Mouse (Mus musculus): ENCODE data around the gene Slc38a11. TPM values are rescaled to one million over a fixed set of nuclear protein-coding genes. Genes with fewer than 3 reads are reported as not detected.

Gene Slc38a11
- 1 to 10 TPM; 1.9 to 4.4 TPM for total RNA-seq (2021)
- long read RNA-seq, experiment 1, partial matches to known transcripts, result 0 of 2 reads
- long read RNA-seq, experiment 1, other reads (novel, unspliced or antisense), result 1 of 2 reads
- long read RNA-seq, experiment 2, partial matches to known transcripts, result 1 of 2 reads
- long read RNA-seq, experiment 2, other reads (novel, unspliced or antisense), result 0 of 2 reads

DNA sequence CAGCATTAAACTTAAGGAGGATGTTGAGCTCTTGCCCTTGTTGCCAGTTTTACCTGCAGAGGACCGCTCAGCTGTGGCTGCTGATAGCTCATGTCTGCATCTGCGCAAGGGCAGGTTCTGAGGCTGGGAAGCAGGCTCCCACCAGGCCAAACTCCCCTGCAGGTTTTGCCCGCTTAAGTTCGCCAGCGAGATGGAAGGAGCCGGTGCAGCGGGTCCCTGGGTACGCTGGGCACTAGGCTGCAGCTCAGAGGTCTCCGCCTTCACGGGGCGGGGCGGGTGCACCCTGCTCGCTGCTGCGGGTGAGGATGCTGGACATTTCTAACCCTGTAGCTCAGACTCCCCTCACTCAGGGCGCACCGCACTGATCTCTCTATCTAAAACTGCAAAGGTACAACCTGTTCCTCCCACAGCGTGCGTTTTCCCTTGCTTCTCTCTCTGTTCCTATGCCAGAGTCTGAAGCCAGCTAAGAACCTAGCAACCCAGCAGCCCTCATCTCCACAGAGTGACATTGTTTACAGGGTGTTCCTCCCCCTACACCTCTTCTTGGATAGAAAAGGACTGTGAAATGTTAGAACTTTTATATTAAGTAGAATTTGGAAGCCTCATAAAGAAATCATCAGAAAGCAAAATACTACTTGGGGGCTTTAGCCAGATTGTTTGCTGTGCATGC, at the start of gene Slc38a11:
Gene Slc38a11, minus strand, starts transcription at position 207 of the 670 bp plus-strand sequence.
- DNase-seq (ENCODE audit: low spot score in 2 of 2), result no peak

- DNase-seq (ENCODE audit: low spot score in 2 of 2), result no peak
These were observed 43.3 kb upstream of the Slc38a11 start for GRCm38 (mm10) chr2:65407110-65407509.

GRCm38 (mm10) chr2:65405407-65405806, 41.6 kb upstream of the Slc38a11 start:
- no peak for DNase-seq (ENCODE audit: low spot score in 2 of 2)

DNA sequence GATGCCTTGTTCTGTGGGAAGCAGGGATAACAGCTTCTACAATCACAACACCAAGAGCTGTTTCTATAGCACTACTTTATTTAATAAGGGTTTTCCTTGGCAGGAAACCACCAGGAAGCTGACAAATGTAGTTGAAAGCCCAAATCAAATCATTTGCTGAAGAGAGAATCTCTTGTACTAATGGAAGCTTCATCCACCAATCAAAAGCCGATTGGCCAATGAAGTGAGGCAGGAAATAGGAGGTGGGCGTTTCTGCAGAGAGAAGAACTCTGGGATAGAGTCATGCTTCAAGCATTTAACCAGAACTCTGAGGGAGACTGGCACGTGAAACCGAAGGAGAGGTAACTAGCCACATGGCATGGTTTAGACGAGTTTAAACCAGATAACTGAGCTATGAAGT, 38.2 kb upstream of the Slc38a11 start:
- DNase-seq (ENCODE audit: low spot score in 2 of 2), result no peak

DNA sequence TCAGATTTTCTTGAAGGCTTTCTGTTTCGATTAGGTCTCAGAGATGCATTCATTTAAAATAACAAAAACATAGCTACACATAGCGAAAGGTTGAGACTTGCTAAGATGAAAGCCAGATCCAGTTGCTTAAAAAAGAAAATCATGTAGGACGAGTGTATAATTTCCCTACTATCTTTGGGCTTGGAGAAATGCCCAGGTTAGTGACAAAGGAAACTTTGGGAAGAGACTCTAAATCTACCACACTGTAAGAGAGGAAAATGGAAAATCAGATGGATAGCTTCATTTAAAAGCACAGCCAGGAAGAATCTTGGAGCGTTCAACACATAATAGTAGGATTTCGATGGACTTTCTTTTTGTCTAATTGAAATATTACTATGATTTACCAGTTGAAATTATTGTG, 36.1 kb upstream of the Slc38a11 start:
- DNase-seq (ENCODE audit: low spot score in 2 of 2), result no peak

DNA sequence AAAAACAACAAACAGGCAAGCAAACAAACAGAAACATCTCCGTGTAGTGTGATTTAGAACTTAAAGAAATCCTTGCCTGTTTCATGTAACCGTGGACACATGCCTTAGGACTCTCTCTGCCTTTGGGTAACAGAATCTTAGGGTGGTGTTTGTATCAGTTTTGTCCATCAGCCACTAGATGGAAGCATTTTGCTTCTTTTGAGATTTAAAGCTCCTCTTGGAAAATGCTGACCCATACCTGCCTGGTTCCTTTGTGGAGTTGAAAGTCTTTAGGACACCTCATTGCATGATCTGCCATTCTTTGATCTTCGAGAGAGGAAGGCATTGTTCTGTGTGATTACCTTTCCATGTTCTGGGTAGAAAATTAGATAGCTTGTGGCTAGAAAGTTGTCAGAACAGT, 32.3 kb upstream of the Slc38a11 start:
- peak in 1 of 2 experiments; percentile 53 for DNase-seq (ENCODE audit: low spot score in 2 of 2)

GRCm38 (mm10) chr2:65393061-65393460, 29.2 kb upstream of the Slc38a11 start:
- DNase-seq (ENCODE audit: low spot score in 2 of 2), result no peak

DNA sequence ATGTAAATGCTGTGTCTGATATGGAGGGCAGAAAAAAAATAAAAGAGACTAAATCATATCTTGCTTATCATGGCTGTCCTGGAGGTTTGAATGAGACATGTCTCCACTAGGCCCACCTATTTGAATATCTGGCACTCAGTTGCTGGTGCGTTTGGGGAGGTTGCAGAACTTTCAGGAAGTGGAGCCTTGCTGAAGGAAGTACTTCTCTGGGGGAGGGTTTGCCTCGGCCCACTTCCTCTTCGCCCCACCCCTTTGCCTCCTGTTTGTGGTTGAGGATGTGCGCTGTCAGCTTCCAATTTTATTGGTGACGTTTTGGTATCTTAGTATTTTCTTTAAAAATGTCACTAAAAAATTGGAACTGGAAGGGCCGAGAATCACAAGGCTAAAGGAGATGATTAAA, 27.5 kb upstream of the Slc38a11 start:
- no peak for DNase-seq (ENCODE audit: low spot score in 2 of 2)

GRCm38 (mm10) chr2:65384815-65385214, 21.0 kb upstream of the Slc38a11 start:
- DNase-seq (ENCODE audit: low spot score in 2 of 2), result no peak

DNA sequence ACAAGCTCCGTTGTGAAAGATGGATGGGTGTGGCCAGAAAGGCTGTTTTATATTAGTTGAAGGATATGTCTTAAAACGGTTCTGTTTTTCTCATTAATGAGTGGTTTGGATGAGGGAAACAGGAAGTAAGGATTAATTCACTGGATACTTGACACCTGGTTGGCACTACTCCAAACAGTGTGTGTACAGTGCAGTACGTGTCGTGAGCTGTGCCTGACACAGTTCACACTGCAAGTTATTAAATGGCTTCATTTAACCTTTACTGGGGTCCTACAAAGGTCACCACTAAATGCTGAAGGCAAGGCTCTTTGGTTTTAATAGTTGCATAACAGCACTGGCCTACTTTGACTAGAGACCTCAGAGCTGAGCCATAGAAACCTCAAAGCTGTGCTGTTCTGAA, 18.7 kb upstream of the Slc38a11 start:
- no peak for DNase-seq (ENCODE audit: low spot score in 2 of 2)

DNA sequence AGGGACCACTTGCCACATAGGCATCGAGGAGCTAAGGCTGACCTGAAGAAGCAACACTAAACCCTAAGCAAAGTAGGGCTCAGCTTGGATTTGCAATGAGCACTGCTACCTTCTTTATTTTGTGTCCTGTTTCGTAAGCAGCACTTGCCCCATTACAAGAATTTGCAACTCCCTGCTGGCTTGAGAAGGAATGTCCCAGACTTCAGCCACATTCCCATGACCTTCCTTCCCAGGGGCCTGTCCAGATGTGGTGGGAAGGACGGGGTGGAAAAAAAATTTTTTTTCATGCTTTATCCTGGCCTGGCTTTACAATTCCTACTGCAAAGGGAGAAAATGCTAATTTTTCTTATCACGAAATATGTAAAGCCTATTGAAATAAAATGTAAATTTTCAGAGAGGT, 14.6 kb upstream of the Slc38a11 start:
- no peak for DNase-seq (ENCODE audit: low spot score in 2 of 2)

DNA sequence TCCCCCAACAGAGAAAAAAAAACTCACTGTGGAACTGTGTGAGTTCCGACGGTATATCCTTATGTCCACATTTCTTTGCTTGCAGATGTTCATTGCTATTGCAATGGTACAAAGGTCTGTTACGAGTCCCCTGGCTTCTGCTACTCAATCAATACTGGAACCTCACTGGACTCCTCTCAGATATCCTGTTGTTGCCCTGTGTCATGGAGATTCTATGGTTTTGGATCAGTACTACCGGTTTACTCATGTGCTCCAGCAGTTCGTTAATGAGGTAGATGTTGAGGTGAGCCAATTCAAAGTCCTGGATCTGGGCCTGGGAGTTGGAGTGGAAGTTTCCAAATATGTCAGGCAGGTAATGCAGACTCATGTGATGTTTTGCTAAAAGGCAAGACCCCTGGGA, 10.6 kb upstream of the Slc38a11 start:
- no peak for DNase-seq (ENCODE audit: low spot score in 2 of 2)

DNA sequence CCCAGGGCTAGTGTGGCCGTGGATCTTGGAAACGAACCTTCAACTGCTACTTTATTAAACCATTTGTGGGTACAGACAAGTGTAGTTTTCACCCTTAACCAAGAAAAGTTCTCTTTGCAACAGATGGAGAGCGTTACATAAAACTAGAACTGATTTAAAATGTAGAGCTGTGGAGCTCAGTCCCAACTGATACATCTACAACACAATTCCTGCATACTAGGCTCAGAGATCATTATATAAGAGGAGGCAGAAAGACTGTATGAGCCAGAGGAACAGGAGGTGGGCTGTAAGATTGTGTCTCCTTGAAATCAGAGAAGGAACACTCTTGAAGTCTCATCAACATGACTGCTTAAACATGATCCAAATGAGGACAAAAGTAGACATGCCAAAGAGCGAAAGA, 9.2 kb upstream of the Slc38a11 start:
- no peak for DNase-seq (ENCODE audit: low spot score in 2 of 2)

DNA sequence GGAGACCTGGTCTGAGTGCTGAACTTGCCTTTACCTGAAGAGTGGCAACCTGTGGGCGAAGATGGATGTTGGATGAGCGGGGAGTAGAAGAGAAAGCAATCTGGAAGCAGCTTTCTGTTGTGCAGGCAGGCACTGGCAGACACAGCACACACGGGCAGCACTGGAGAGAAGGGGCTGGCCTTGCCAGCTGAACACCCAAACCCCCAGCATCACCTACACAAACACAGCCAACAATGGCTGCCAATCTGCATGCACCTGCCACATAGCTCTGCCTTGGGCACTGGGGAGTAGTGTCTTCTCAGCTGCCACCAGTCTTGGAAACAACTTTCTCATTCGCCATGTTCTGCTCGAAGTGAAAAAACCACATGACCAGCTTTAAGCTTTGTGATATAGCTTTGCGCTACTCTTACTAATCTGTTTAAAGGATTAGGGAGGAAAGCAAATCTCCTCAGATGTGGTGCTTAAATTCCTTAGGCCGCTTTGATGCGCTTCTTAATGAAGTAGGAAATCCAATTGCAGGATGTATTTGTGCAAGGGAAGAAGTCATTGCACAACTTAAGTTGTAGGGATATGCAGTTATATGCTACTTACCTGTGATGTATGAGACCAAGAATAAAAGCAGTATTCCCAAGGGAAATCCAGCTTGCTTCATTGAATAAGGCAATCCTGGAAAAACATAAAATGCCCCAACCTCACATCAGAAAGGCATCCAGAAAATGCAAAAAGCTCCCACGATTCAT, 2.9 kb downstream of the Slc38a11 start:
- DNase-seq (ENCODE audit: low spot score in 2 of 2), result no peak

DNA sequence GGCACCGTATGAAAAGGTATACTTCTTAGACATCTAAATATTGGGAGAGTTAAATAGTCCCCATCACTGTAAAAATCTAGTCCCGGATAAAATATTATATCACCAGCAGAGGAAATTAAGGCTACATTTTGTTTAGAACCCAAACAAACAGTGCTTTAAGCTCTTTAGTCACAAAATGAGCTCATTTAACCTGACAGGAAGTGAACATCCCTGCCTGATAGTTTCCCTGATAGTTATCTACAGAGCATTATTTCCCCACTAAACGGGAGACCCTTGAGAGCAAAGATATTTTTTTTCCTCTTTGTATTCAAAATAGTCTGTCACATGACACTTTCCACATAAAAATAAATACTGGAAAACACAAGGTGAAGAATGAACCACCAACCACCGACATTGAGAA, 16.5 kb downstream of the Slc38a11 start:
- no peak for DNase-seq (ENCODE audit: low spot score in 2 of 2)

DNA sequence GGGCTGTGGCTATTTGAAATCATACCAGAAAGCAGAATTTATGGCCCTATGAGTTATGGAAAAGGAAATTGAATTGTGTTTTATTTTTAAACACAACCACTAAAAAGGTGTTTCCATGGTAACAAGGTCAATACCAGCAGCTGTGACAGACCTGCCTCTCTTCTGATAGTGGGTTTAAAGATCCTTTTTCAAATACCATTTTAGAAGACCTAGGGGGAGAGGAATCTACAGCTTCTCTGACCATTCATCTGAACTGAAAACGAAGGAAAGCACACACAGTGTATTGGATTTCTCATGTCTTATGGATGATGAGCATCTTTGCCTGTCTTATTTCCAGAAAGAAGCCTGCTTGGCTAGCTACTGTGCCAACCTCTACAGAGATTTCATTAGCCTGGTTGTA, 16.9 kb downstream of the Slc38a11 start:
- DNase-seq (ENCODE audit: low spot score in 2 of 2), result no peak

DNA sequence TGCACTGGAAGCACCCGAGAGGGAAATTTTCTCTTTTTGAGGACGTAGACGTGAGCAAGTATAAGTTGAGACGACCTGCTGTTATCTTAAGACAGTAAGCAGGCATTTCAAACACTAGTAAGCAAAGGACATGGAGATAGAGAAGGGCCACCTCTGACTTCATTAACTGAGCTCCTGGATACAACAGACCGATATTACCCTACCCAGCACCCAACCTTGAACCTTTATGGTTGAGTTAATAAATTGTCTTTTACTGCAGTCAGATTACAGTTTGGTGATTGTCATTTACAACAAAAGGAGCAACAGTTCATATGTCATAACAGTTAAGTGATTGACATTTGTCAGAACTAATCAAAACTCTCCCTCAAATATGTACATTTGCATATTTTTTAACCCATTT, 17.8 kb downstream of the Slc38a11 start:
- no peak for DNase-seq (ENCODE audit: low spot score in 2 of 2)

DNA sequence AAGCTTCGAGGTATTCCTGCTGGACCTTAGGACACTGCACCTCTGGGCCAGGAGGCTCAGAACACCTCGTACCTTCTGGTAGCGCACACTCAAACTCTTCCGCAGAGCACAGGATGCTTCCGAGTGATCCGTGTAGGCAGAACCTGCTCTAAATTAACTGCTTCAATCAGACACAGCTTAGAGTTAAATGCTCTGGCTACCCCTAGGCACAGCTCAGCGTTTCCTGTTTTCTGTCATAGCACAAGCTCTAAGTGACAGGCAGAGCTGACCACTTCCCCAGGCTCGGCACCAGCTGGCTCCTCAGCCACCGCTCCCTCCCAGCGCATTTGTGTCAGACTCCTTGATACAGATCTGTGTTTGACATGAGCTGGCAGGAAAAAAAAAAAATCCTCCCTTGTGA, 21.8 kb downstream of the Slc38a11 start:
- no peak for DNase-seq (ENCODE audit: low spot score in 2 of 2)

GRCm38 (mm10) chr2:65340839-65341238, 23.0 kb downstream of the Slc38a11 start:
- DNase-seq (ENCODE audit: low spot score in 2 of 2), result no peak

DNA sequence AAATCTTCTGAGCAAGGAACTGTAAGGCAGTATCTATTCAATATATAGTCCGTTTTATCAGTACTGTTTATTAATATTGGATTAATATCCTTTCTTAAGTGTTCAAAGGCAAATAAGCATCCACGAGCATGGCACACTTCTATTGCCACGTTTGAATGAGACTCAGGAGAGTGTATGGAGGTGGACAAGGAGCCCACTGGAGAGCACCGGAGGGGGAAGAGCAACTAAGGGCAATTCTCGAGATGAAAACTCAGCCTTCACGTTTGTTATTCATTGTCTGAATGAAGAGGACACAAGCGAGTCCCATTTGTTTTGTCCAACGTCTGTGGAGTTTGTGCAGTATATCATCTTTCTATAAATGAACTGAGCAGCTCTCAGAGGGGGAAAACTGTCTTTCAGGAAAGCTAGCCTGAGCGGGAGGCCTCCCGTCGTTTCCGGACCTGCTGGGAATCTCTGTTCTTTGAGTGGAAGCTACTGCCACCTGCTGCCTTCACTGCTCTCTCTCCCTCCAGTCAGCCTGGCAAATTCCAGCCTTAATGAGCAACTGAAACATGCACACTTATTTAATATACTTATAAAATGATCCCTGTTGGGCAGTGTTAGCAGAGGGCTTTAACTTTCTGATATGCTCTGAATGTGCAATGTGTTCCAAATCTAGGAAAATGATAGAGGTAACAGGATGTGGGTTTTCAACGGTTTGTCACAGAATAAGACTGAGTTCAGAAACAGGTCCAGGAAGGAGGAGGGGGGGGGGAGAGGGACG, 26.3 kb downstream of the Slc38a11 start:
- DNase-seq (ENCODE audit: low spot score in 2 of 2), result peak; percentile 41 to 71

DNA sequence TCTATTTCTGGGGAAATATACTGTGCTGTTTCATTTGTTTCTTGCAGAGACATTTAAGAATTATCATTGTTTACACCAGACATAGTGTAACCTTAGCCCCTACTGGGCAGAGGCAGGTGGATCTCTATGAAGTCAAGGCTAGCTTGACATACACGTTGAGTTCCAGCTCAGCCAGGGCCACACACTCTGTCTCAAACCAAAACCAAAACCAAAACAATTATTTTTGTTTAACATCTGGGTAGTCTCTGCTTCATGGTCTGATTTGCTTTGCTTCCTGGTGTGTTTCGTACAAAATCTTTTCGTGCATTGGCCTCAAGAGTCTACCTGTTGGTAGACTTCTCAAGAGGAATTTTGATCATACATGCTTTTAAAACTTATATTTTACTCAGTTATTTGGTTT, 27.2 kb downstream of the Slc38a11 start:
- DNase-seq (ENCODE audit: low spot score in 2 of 2), result no peak

- DNase-seq (ENCODE audit: low spot score in 2 of 2), result no peak
These were observed 29.7 kb downstream of the Slc38a11 start for GRCm38 (mm10) chr2:65334091-65334490.
